Mouse (Mus musculus): ENCODE measurements around the gene Mtg2.

Mtg2 gene

GRCm38 (mm10) chr2:180051986-180052733 is 18.2 kb upstream of the Mtg2 start:
- no peak for DNase-seq (ENCODE audit: low read depth, low spot score)

- no peak for DNase-seq (ENCODE audit: low read depth, low spot score)
Observed at GRCm38 (mm10) chr2:180053001-180053400, 17.4 kb upstream of the Mtg2 start.

GRCm38 (mm10) chr2:180063338-180064131 is 6.9 kb upstream of the Mtg2 start:
- DNase-seq (ENCODE audit: low read depth, low spot score) = no peak

- DNase-seq (ENCODE audit: low read depth, low spot score) = no peak
Observed at GRCm38 (mm10) chr2:180069770-180070480, 463 bp upstream of the Mtg2 start.

- no peak for DNase-seq (ENCODE audit: low read depth, low spot score)
Observed at GRCm38 (mm10) chr2:180071671-180072070, 1.3 kb downstream of the Mtg2 start.

GRCm38 (mm10) chr2:180072886-180073285 is 2.5 kb downstream of the Mtg2 start:
- no peak for DNase-seq (ENCODE audit: low read depth, low spot score)

- no peak for DNase-seq (ENCODE audit: low read depth, low spot score)
Observed at GRCm38 (mm10) chr2:180077622-180078021, 7.2 kb downstream of the Mtg2 start.

- no peak for DNase-seq (ENCODE audit: low read depth, low spot score)
Observed at GRCm38 (mm10) chr2:180080680-180081079, 10.3 kb downstream of the Mtg2 start.

- no peak for DNase-seq (ENCODE audit: low read depth, low spot score)
Observed at GRCm38 (mm10) chr2:180083063-180083462, 12.7 kb downstream of the Mtg2 start.

GRCm38 (mm10) chr2:180084565-180084964 is 14.2 kb downstream of the Mtg2 start:
- DNase-seq (ENCODE audit: low read depth, low spot score) = no peak

GRCm38 (mm10) chr2:180085926-180086636 is 15.7 kb downstream of the Mtg2 start:
- no peak for DNase-seq (ENCODE audit: low read depth, low spot score)

- DNase-seq (ENCODE audit: low read depth, low spot score) = no peak
Observed at GRCm38 (mm10) chr2:180086637-180087027, 16.2 kb downstream of the Mtg2 start.

- no peak for DNase-seq (ENCODE audit: low read depth, low spot score)
Observed at GRCm38 (mm10) chr2:180087472-180087871, 17.1 kb downstream of the Mtg2 start.

- no peak for DNase-seq (ENCODE audit: low read depth, low spot score)
Observed at GRCm38 (mm10) chr2:180090285-180090684, 19.9 kb downstream of the Mtg2 start.

- DNase-seq (ENCODE audit: low read depth, low spot score) = no peak
Observed at GRCm38 (mm10) chr2:180095711-180096110, 25.3 kb downstream of the Mtg2 start.

- DNase-seq (ENCODE audit: low read depth, low spot score) = no peak
Observed at GRCm38 (mm10) chr2:180097585-180097984, 27.2 kb downstream of the Mtg2 start.

GRCm38 (mm10) chr2:180098167-180098566 is 27.8 kb downstream of the Mtg2 start:
- DNase-seq (ENCODE audit: low read depth, low spot score) = no peak

GRCm38 (mm10) chr2:180099529-180099928 is 29.1 kb downstream of the Mtg2 start:
- DNase-seq (ENCODE audit: low read depth, low spot score) = no peak

GRCm38 (mm10) chr2:180103151-180103977 is 33.0 kb downstream of the Mtg2 start:
- DNase-seq (ENCODE audit: low read depth, low spot score) = no peak

GRCm38 (mm10) chr2:180103978-180104658 is 33.7 kb downstream of the Mtg2 start, which contains the start of gene Hrh3:
Gene Hrh3 (minus strand): TSS chr2:180104488.
- no peak for DNase-seq (ENCODE audit: low read depth, low spot score)
